Mouse (Mus musculus): Measurements from ENCODE around the gene Dpm3. TPM values are rescaled to one million over a fixed set of nuclear protein-coding genes. Genes with fewer than 3 reads are reported as not detected.
A peak's percentile ranks its signal among the peaks of the same experiment; 100 is the strongest.

Dpm3 gene
- total RNA-seq, 2 experiments from 2014 or later, result 60.2 to 64.2 TPM

- DNase-seq, result no peak
- intact Hi-C loops (cut with DNase I), result no loop called here
Measured at GRCm38 (mm10) chr3:89230561-89230960, 28.6 kb upstream of the Dpm3 start.

- intact Hi-C loops (cut with DNase I), result no loop called here
- no peak for DNase-seq
Measured at GRCm38 (mm10) chr3:89231345-89231744, 27.8 kb upstream of the Dpm3 start.

- intact Hi-C loops (cut with DNase I), result no loop called here
Measured at GRCm38 (mm10) chr3:89231772-89232275, 27.3 kb upstream of the Dpm3 start.

GRCm38 (mm10) chr3:89232614-89233013 is 26.5 kb upstream of the Dpm3 start:
- intact Hi-C loops (cut with DNase I), result no loop called here
- no peak for DNase-seq

More at GRCm38 (mm10) chr3:89231772-89232275, 27.3 kb upstream of the Dpm3 start:
- no peak for DNase-seq

GRCm38 (mm10) chr3:89233562-89234110 is 25.5 kb upstream of the Dpm3 start:
- DNase-seq, result peak; percentile 44 to 55

GRCm38 (mm10) chr3:89236516-89236915 is 22.6 kb upstream of the Dpm3 start:
- no peak for DNase-seq
- intact Hi-C loops (cut with DNase I), result no loop called here

More at GRCm38 (mm10) chr3:89233562-89234110, 25.5 kb upstream of the Dpm3 start:
- intact Hi-C loops (cut with DNase I), result no loop called here

- intact Hi-C loops (cut with DNase I), result no loop called here
- DNase-seq, result no peak
Measured at GRCm38 (mm10) chr3:89237682-89238081, 21.5 kb upstream of the Dpm3 start.

- DNase-seq, result no peak
- intact Hi-C loops (cut with DNase I), result no loop called here
Measured at GRCm38 (mm10) chr3:89238494-89238893, 20.7 kb upstream of the Dpm3 start.

- intact Hi-C loops (cut with DNase I), result no loop called here
- DNase-seq, result peak; percentile 59 to 83
Measured at GRCm38 (mm10) chr3:89242331-89242895, 16.7 kb upstream of the Dpm3 start.

GRCm38 (mm10) chr3:89243609-89244008 is 15.5 kb upstream of the Dpm3 start:
- peak in 1 of 2 experiments; percentile 64 for DNase-seq
- intact Hi-C loops (cut with DNase I), result no loop called here

- intact Hi-C loops (cut with DNase I), result no loop called here
- DNase-seq, result peak in 1 of 2 experiments; percentile 36
Measured at GRCm38 (mm10) chr3:89244158-89244981, 14.8 kb upstream of the Dpm3 start.

GRCm38 (mm10) chr3:89244982-89245687 is 14.0 kb upstream of the Dpm3 start:
- intact Hi-C loops (cut with DNase I), result no loop called here
- DNase-seq, result no peak

GRCm38 (mm10) chr3:89245688-89246171 is 13.4 kb upstream of the Dpm3 start, which contains the start of gene Krtcap2:
Krtcap2 (plus strand) TSS chr3:89245966.
- DNase-seq, result peak in 1 of 2 experiments; percentile 40
- intact Hi-C loops (cut with DNase I), result loop anchor here (1.0 kb wide), 1 partner anchor 37 kb away; no protein-coding TSS in a partner anchor

- intact Hi-C loops (cut with DNase I), result loop anchor here (1.0 kb wide), 1 partner anchor 36 kb away; no protein-coding TSS in a partner anchor
Measured at GRCm38 (mm10) chr3:89246261-89247100, 12.7 kb upstream of the Dpm3 start, which contains the start of gene Trim46. Trim46 (minus strand) TSS chr3:89246309.

GRCm38 (mm10) chr3:89247466-89247865 is 11.7 kb upstream of the Dpm3 start:
- intact Hi-C loops (cut with DNase I), result no loop called here
- no peak for DNase-seq

More at GRCm38 (mm10) chr3:89246261-89247100, 12.7 kb upstream of the Dpm3 start, which contains the start of gene Trim46:
- peak; percentile 93 to 94 for DNase-seq

- peak; percentile 79 to 82 for DNase-seq
- intact Hi-C loops (cut with DNase I), result loop anchor here (1.0 kb wide), 2 partner anchors 32 to 58 kb away; no protein-coding TSS in a partner anchor
Measured at GRCm38 (mm10) chr3:89250435-89251040, 8.6 kb upstream of the Dpm3 start.

- peak; percentile 76 to 81 for DNase-seq
- intact Hi-C loops (cut with DNase I), result no loop called here
Measured at GRCm38 (mm10) chr3:89251365-89251895, 7.7 kb upstream of the Dpm3 start.

GRCm38 (mm10) chr3:89254994-89255393 is 4.2 kb upstream of the Dpm3 start:
- no peak for DNase-seq
- intact Hi-C loops (cut with DNase I), result no loop called here

- DNase-seq, result peak; percentile 62 to 63
- intact Hi-C loops (cut with DNase I), result no loop called here
Measured at GRCm38 (mm10) chr3:89256177-89256576, 3.0 kb upstream of the Dpm3 start.

All from heart, postnatal 10 days (tissue).